Mouse (Mus musculus): ENCODE measurements around the gene Kif17. TPM values are rescaled to one million over a fixed set of nuclear protein-coding genes. Genes with fewer than 3 reads are reported as not detected.

Gene Kif17
- total and polyA plus RNA-seq, 2 experiments from 2014 or later, result 5.0 to 6.3 TPM

- DNase-seq (ENCODE audit: low spot score), result peak; percentile 85
- TF ChIP-seq CTCF (IDR thresholded peaks at IDR 0.05), result no peak
- 65% methylated on average over 18 of the region's 18 CpGs for WGBS
These were observed 43.2 kb downstream of the Kif17 start for GRCm38 (mm10) chr4:138293261-138293948.

GRCm38 (mm10) chr4:138293949-138294550 lies 43.8 kb downstream of the Kif17 start:
- H3K9ac ChIP-seq (replicated peaks; ENCODE audit: low read length, poor library complexity, severe bottlenecking), result 0 out of 2 replicates have a peak overlapping the region, but pooled peaks have one; percentile 24
- peak; percentile 23 for TF ChIP-seq CTCF (IDR thresholded peaks at IDR 0.05)
- WGBS, result 74% methylated on average over 7 of the region's 14 CpGs
- ATAC-seq (ENCODE audit: low FRiP score) (peak; percentile 45; the same call in 1 of the 2 replicates), DNase-seq (ENCODE audit: low spot score) (no peak)
- 0 out of 2 replicates have a peak overlapping the region, but pooled peaks have one; percentile 3 for H3K4me2 ChIP-seq (ENCODE audit: low read depth, low read length, poor library complexity, severe bottlenecking)
- H3K4me3 ChIP-seq (ENCODE audit: low read depth, low read length), result no peak overlapping the region
- no peaks in the 10 kb centered on the region for H3K4me1 ChIP-seq (ENCODE audit: insufficient read depth, low read length)
- H3K27ac ChIP-seq (ENCODE audit: low read depth, low read length), result peak overlapping the region; percentile 77
- H3K27me3 ChIP-seq (ENCODE audit: insufficient read depth, low read length), result no peaks in the 10 kb centered on the region
- H3K9me3 ChIP-seq (ENCODE audit: low read length), result no peaks in the 10 kb centered on the region
- H3K36me3 ChIP-seq (ENCODE audit: insufficient read depth, low read length), result no peaks in the 10 kb centered on the region

More at GRCm38 (mm10) chr4:138293261-138293948, 43.2 kb downstream of the Kif17 start:
- Histone ChIP-seq H3K4me2 (ENCODE audit: low read depth, low read length, poor library complexity, severe bottlenecking) (0 out of 2 replicates have a peak overlapping the region, but pooled peaks have one; percentile 3), H3K36me3 (ENCODE audit: insufficient read depth, low read length) (no peaks in the 10 kb centered on the region), H3K4me1 (ENCODE audit: insufficient read depth, low read length) (no peaks in the 10 kb centered on the region), H3K27me3 (ENCODE audit: insufficient read depth, low read length) (no peaks in the 10 kb centered on the region), H3K9ac (replicated peaks; ENCODE audit: low read length, poor library complexity, severe bottlenecking) (0 out of 2 replicates have a peak overlapping the region, but pooled peaks have one; percentile 24), H3K4me3 (ENCODE audit: low read depth, low read length) (no peak overlapping the region), H3K9me3 (ENCODE audit: low read length) (no peaks in the 10 kb centered on the region), H3K27ac (ENCODE audit: low read depth, low read length) (peak overlapping the region; percentile 77)
- ATAC-seq (ENCODE audit: low FRiP score), result peak; percentile 74; the same call in 1 of the 2 replicates

GRCm38 (mm10) chr4:138301271-138301780 lies 51.1 kb downstream of the Kif17 start:
- no peak overlapping the region for H3K27ac ChIP-seq (ENCODE audit: low read depth, low read length)
- no peaks in the 10 kb centered on the region for H3K9me3 ChIP-seq (ENCODE audit: low read length)
- ATAC-seq (ENCODE audit: low FRiP score) (no peak), DNase-seq (ENCODE audit: low spot score) (no peak)
- 85% methylated on average over 10 of the region's 10 CpGs for WGBS
- no peak overlapping the region for H3K4me2 ChIP-seq (ENCODE audit: low read depth, low read length, poor library complexity, severe bottlenecking)
- H3K36me3 ChIP-seq (ENCODE audit: insufficient read depth, low read length), result no peaks in the 10 kb centered on the region
- TF ChIP-seq CTCF (IDR thresholded peaks at IDR 0.05), result no peak
- H3K9ac ChIP-seq (replicated peaks; ENCODE audit: low read length, poor library complexity, severe bottlenecking), result no peak overlapping the region
- H3K4me1 ChIP-seq (ENCODE audit: insufficient read depth, low read length), result peaks cover 11% of the 10 kb centered on the region
- H3K4me3 ChIP-seq (ENCODE audit: low read depth, low read length), result no peak overlapping the region
- H3K27me3 ChIP-seq (ENCODE audit: insufficient read depth, low read length), result no peaks in the 10 kb centered on the region

- no peaks in the 10 kb centered on the region for H3K9me3 ChIP-seq (ENCODE audit: low read length)
- WGBS, result 93% methylated on average over 3 of the region's 3 CpGs
- H3K4me3 ChIP-seq (ENCODE audit: low read depth, low read length), result no peak overlapping the region
- H3K27ac ChIP-seq (ENCODE audit: low read depth, low read length), result no peak overlapping the region
- H3K27me3 ChIP-seq (ENCODE audit: insufficient read depth, low read length), result no peaks in the 10 kb centered on the region
- H3K36me3 ChIP-seq (ENCODE audit: insufficient read depth, low read length), result peaks cover 8% of the 10 kb centered on the region; the same call in 1 of the 2 replicates
- ATAC-seq (ENCODE audit: low FRiP score) (no peak), DNase-seq (ENCODE audit: low spot score) (no peak)
- no peak for TF ChIP-seq CTCF (IDR thresholded peaks at IDR 0.05)
- H3K4me1 ChIP-seq (ENCODE audit: insufficient read depth, low read length), result peaks cover 11% of the 10 kb centered on the region
- H3K9ac ChIP-seq (replicated peaks; ENCODE audit: low read length, poor library complexity, severe bottlenecking), result no peak overlapping the region
- no peak overlapping the region for H3K4me2 ChIP-seq (ENCODE audit: low read depth, low read length, poor library complexity, severe bottlenecking)
These were observed 52.8 kb downstream of the Kif17 start for GRCm38 (mm10) chr4:138303011-138303410.

GRCm38 (mm10) chr4:138303742-138304141 lies 53.5 kb downstream of the Kif17 start:
- no peak for TF ChIP-seq CTCF (IDR thresholded peaks at IDR 0.05)
- no peak for DNase-seq (ENCODE audit: low spot score)
- Histone ChIP-seq H3K4me3 (ENCODE audit: low read depth, low read length) (peak overlapping the region; percentile 98), H3K4me2 (ENCODE audit: low read depth, low read length, poor library complexity, severe bottlenecking) (peak overlapping the region; percentile 87), H3K4me1 (ENCODE audit: insufficient read depth, low read length) (peaks cover 11% of the 10 kb centered on the region), H3K9me3 (ENCODE audit: low read length) (no peaks in the 10 kb centered on the region), H3K36me3 (ENCODE audit: insufficient read depth, low read length) (peaks cover 14% of the 10 kb centered on the region; the same call in 1 of the 2 replicates), H3K27ac (ENCODE audit: low read depth, low read length) (peak overlapping the region; percentile 40; the same call in 1 of the 2 replicates), H3K9ac (replicated peaks; ENCODE audit: low read length, poor library complexity, severe bottlenecking) (peak overlapping the region; percentile 48), H3K27me3 (ENCODE audit: insufficient read depth, low read length) (no peaks in the 10 kb centered on the region)
- WGBS, result 10% methylated on average over 18 of the region's 18 CpGs
- no peak for ATAC-seq (ENCODE audit: low FRiP score)

Measured in midbrain, postnatal 0 days (tissue).